Comparison of ENCODE assay signal across 9 mouse cellular contexts in the genomic region with DNA sequence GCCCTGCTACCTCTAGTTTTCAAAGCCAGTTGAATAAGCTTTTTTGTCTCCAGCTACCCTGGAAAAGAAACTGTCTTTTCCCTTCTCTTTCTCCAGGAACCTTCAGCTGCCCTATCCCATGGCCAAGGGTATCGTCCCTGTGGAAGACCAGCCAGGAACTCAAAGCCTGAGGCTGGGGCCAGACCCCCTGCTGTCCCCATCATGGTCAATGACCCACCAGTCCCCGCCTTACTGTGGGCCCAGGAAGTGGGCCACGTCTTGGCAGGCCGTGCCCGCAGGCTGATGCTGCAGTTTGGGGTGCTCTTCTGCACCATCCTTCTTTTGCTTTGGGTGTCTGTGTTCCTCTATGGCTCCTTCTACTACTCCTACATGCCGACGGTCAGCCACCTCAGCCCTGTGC. TPM values are rescaled to one million over a fixed set of nuclear protein-coding genes. Genes with fewer than 3 reads are reported as not detected.
A peak's percentile ranks its signal among the peaks of the same experiment; 100 is the strongest.
DNase-seq lines count a peak whose midpoint lies in the region; ATAC-seq and TF ChIP-seq lines count a peak whose summit lies in the region.
"Had no signal": no experiment of that assay in that cellular context is flagged by ENCODE, and none has a peak within 500 bp of the region (broad histone marks: within the 10 kb centered on the region; RNA-seq: fewer than 3 reads in every experiment).

No protein-coding gene starts in this region.

- no peak for DNase-seq in heart, embryonic 10.5 days (ENCODE audit: low spot score)
- DNase-seq in heart, adult 18-20 months = no peak
- DNase-seq in urinary bladder, adult 18-20 months (ENCODE audit: low spot score in 2 of 2) = no peak
- DNase-seq in kidney, postnatal 4 days = no peak

- 88% methylated on average over 7 of the region's 7 CpGs for WGBS in heart, embryonic 10.5 days
- 94% methylated on average over 7 of the region's 7 CpGs for WGBS in forebrain, embryonic 15.5 days
- WGBS in liver, embryonic 15.5 days (ENCODE audit: insufficient replicate concordance) = 69% methylated on average over 7 of the region's 7 CpGs

- TF ChIP-seq EP300 in ES-Bruce4 (IDR thresholded peaks at IDR 0.05; ENCODE audit: insufficient read depth, low read depth, low read length) = no peak

- TF ChIP-seq POLR2A in ES-Bruce4 (IDR thresholded peaks at IDR 0.05; ENCODE audit: insufficient read depth, low read length) = no peak

- peak overlapping the region; percentile 60 for H3K4me3 ChIP-seq in heart, embryonic 10.5 days
- peak overlapping the region; percentile 46 for H3K4me3 ChIP-seq in ES-Bruce4 (ENCODE audit: low read depth, low read length)
- peak overlapping the region; percentile 60 for H3K4me3 ChIP-seq in forebrain, embryonic 15.5 days
- H3K4me3 ChIP-seq in liver, embryonic 15.5 days (replicated peaks) = peak overlapping the region; percentile 65

- H3K36me3 ChIP-seq in heart, embryonic 10.5 days = peaks cover 22% of the 10 kb centered on the region
- peaks cover 5% of the 10 kb centered on the region; the same call in 1 of the 2 replicates for H3K36me3 ChIP-seq in ES-Bruce4 (ENCODE audit: control insufficient read depth, insufficient read depth, low read length, poor library complexity, severe bottlenecking)
- H3K36me3 ChIP-seq in forebrain, embryonic 15.5 days = peaks cover 22% of the 10 kb centered on the region
- H3K36me3 ChIP-seq in liver, embryonic 15.5 days (replicated peaks) = peaks cover 22% of the 10 kb centered on the region

- peak overlapping the region; percentile 85; the same call in 1 of the 2 replicates for H3K27ac ChIP-seq in heart, embryonic 10.5 days
- no peak overlapping the region for H3K27ac ChIP-seq in ES-Bruce4 (ENCODE audit: insufficient read depth, low read length)
- H3K27ac ChIP-seq in forebrain, embryonic 15.5 days (replicated peaks) = no peak overlapping the region; the same call in 1 of the 2 replicates
- H3K27ac ChIP-seq in liver, embryonic 15.5 days (replicated peaks) = 0 out of 2 replicates have a peak overlapping the region, but pooled peaks have one; percentile 31

- peak overlapping the region; percentile 86 for H3K9ac ChIP-seq in ES-Bruce4 (ENCODE audit: low read depth, poor library complexity, severe bottlenecking)
- H3K9ac ChIP-seq in forebrain, embryonic 15.5 days (replicated peaks) = peak overlapping the region; percentile 75; the same call in 1 of the 2 replicates
- peak overlapping the region; percentile 66; the same call in 1 of the 2 replicates for H3K9ac ChIP-seq in liver, embryonic 15.5 days

- H3K4me1 ChIP-seq in heart, embryonic 10.5 days = peaks cover 41% of the 10 kb centered on the region
- H3K4me1 ChIP-seq in ES-Bruce4 (ENCODE audit: control insufficient read depth, insufficient read depth, low read length) = no peaks in the 10 kb centered on the region
- H3K4me1 ChIP-seq in forebrain, embryonic 15.5 days = peaks cover 25% of the 10 kb centered on the region
- peaks cover 48% of the 10 kb centered on the region for H3K4me1 ChIP-seq in liver, embryonic 15.5 days (replicated peaks)

- TF ChIP-seq CTCF in ES-Bruce4 (IDR thresholded peaks at IDR 0.05; ENCODE audit: low read depth, low read length) = no peak

- no peaks in the 10 kb centered on the region for H3K27me3 ChIP-seq in heart, embryonic 10.5 days (ENCODE audit: insufficient read depth, poor library complexity, severe bottlenecking)
- no peaks in the 10 kb centered on the region for H3K27me3 ChIP-seq in ES-Bruce4 (ENCODE audit: control insufficient read depth, insufficient read depth, low read length, poor library complexity, severe bottlenecking)
- no peaks in the 10 kb centered on the region for H3K27me3 ChIP-seq in forebrain, embryonic 15.5 days
- no peaks in the 10 kb centered on the region for H3K27me3 ChIP-seq in liver, embryonic 15.5 days

- no peaks in the 10 kb centered on the region for H3K9me3 ChIP-seq in heart, embryonic 10.5 days
- H3K9me3 ChIP-seq in ES-Bruce4 (replicated peaks; ENCODE audit: control insufficient read depth, insufficient read depth, low read length, poor library complexity, severe bottlenecking) = no peaks in the 10 kb centered on the region
- H3K9me3 ChIP-seq in forebrain, embryonic 15.5 days = no peaks in the 10 kb centered on the region
- H3K9me3 ChIP-seq in liver, embryonic 15.5 days (replicated peaks) = no peaks in the 10 kb centered on the region

- H3K4me2 ChIP-seq in forebrain, embryonic 15.5 days (replicated peaks) = peak overlapping the region; percentile 71
- peak overlapping the region; percentile 86 for H3K4me2 ChIP-seq in liver, embryonic 15.5 days

- ATAC-seq in forebrain, embryonic 15.5 days (replicated peaks) = no peak
- no peak for ATAC-seq in liver, embryonic 15.5 days (ENCODE audit: insufficient read depth)
- no peak for ATAC-seq in megakaryocyte-erythroid progenitor cell, adult 5-6 weeks (replicated peaks; ENCODE audit: low FRiP score, low TSS enrichment, poor library complexity, severe bottlenecking)

RNA-seq across cellular contexts. Expression of a gene that starts 2.0 kb away (rescaled TPM):
- polyA plus RNA-seq in heart, embryonic 10.5 days (2016; fragmentation: Nextera tagmentation; extraction: Ambion mirVana) = 2.6 and 4.7 TPM in 2 replicates
- not detected for total RNA-seq in heart, adult 18-20 months (2021)
- polyA plus RNA-seq in ES-Bruce4 (2011; ENCODE audit: insufficient read depth, insufficient read length, low read depth, missing spikeins) = 28.3 and 29.7 TPM in 2 replicates
- 272 and 281 TPM in 2 replicates for polyA plus RNA-seq in forebrain, embryonic 15.5 days (2015; fragmentation: Nextera tagmentation; extraction: Ambion mirVana)
- polyA plus RNA-seq in liver, embryonic 15.5 days (2015; fragmentation: Nextera tagmentation; extraction: Ambion mirVana) = 0.43 and 0.50 TPM in 2 replicates
- 0.57 TPM in 1 of 2 replicates, not detected in the other for total RNA-seq in megakaryocyte-erythroid progenitor cell, adult 5-6 weeks (2014; fragmentation: Nextera tagmentation)
- 0.30 and 1.3 TPM in 2 replicates for total RNA-seq in megakaryocyte-erythroid progenitor cell, adult 5-6 weeks (2017)

RNA-seq across cellular contexts. Expression of a gene that starts 3.7 kb away (rescaled TPM):
- 46.2 and 51.1 TPM in 2 replicates for polyA plus RNA-seq in heart, embryonic 10.5 days (2016; fragmentation: Nextera tagmentation; extraction: Ambion mirVana)
- 10 to 100 TPM; 24.7 to 32.2 TPM for total RNA-seq in heart, adult 18-20 months (2021)
- 32.3 and 36.2 TPM in 2 replicates for polyA plus RNA-seq in ES-Bruce4 (2011; ENCODE audit: insufficient read depth, insufficient read length, low read depth, missing spikeins)
- polyA plus RNA-seq in forebrain, embryonic 15.5 days (2015; fragmentation: Nextera tagmentation; extraction: Ambion mirVana) = 80.7 and 85.2 TPM in 2 replicates
- 29.8 and 33.1 TPM in 2 replicates for polyA plus RNA-seq in liver, embryonic 15.5 days (2015; fragmentation: Nextera tagmentation; extraction: Ambion mirVana)
- total RNA-seq in megakaryocyte-erythroid progenitor cell, adult 5-6 weeks (2014; fragmentation: Nextera tagmentation) = 70.3 and 71.7 TPM in 2 replicates
- 29.5 TPM in 2 replicates for total RNA-seq in megakaryocyte-erythroid progenitor cell, adult 5-6 weeks (2017)

RNA-seq across cellular contexts. Expression of a gene that starts 9.6 kb away (rescaled TPM):
- 0.36 and 0.51 TPM in 2 replicates for polyA plus RNA-seq in heart, embryonic 10.5 days (2016; fragmentation: Nextera tagmentation; extraction: Ambion mirVana)
- 1 to 10 TPM; 2.3 to 3.6 TPM for total RNA-seq in heart, adult 18-20 months (2021)
- polyA plus RNA-seq in ES-Bruce4 (2011; ENCODE audit: insufficient read depth, insufficient read length, low read depth, missing spikeins) = 1.3 and 2.1 TPM in 2 replicates
- 0.53 and 0.60 TPM in 2 replicates for polyA plus RNA-seq in forebrain, embryonic 15.5 days (2015; fragmentation: Nextera tagmentation; extraction: Ambion mirVana)
- polyA plus RNA-seq in liver, embryonic 15.5 days (2015; fragmentation: Nextera tagmentation; extraction: Ambion mirVana) = 0.15 TPM in 2 replicates
- 0.52 TPM in 1 of 2 replicates, not detected in the other for total RNA-seq in megakaryocyte-erythroid progenitor cell, adult 5-6 weeks (2014; fragmentation: Nextera tagmentation)
- total RNA-seq in megakaryocyte-erythroid progenitor cell, adult 5-6 weeks (2017) = 1.5 TPM in 1 of 2 replicates, not detected in the other

RNA-seq across cellular contexts. Expression of a gene that starts 11.4 kb away (rescaled TPM):
- polyA plus RNA-seq in heart, embryonic 10.5 days (2016; fragmentation: Nextera tagmentation; extraction: Ambion mirVana) = not detected in 2 replicates
- total RNA-seq in heart, adult 18-20 months (2021) = not detected
- polyA plus RNA-seq in ES-Bruce4 (2011; ENCODE audit: insufficient read depth, insufficient read length, low read depth, missing spikeins) = 74.8 and 87.2 TPM in 2 replicates
- not detected in 2 replicates for polyA plus RNA-seq in forebrain, embryonic 15.5 days (2015; fragmentation: Nextera tagmentation; extraction: Ambion mirVana)
- not detected in 2 replicates for polyA plus RNA-seq in liver, embryonic 15.5 days (2015; fragmentation: Nextera tagmentation; extraction: Ambion mirVana)
- not detected in 2 replicates for total RNA-seq in megakaryocyte-erythroid progenitor cell, adult 5-6 weeks (2014; fragmentation: Nextera tagmentation)
- not detected in 2 replicates for total RNA-seq in megakaryocyte-erythroid progenitor cell, adult 5-6 weeks (2017)
- total RNA-seq: left cerebral cortex, postnatal 36 days had no signal

RNA-seq across cellular contexts. Expression of a gene that starts 21.2 kb away (rescaled TPM):
- 2.8 and 4.6 TPM in 2 replicates for polyA plus RNA-seq in heart, embryonic 10.5 days (2016; fragmentation: Nextera tagmentation; extraction: Ambion mirVana)
- total RNA-seq in heart, adult 18-20 months (2021) = 10 to 100 TPM; 47.2 to 47.4 TPM
- 105 and 108 TPM in 2 replicates for polyA plus RNA-seq in ES-Bruce4 (2011; ENCODE audit: insufficient read depth, insufficient read length, low read depth, missing spikeins)
- 5.9 and 6.1 TPM in 2 replicates for polyA plus RNA-seq in forebrain, embryonic 15.5 days (2015; fragmentation: Nextera tagmentation; extraction: Ambion mirVana)
- polyA plus RNA-seq in liver, embryonic 15.5 days (2015; fragmentation: Nextera tagmentation; extraction: Ambion mirVana) = 2.2 and 2.6 TPM in 2 replicates
- total RNA-seq in megakaryocyte-erythroid progenitor cell, adult 5-6 weeks (2014; fragmentation: Nextera tagmentation) = 68.2 and 88.0 TPM in 2 replicates
- total RNA-seq in megakaryocyte-erythroid progenitor cell, adult 5-6 weeks (2017) = 85.2 and 100.0 TPM in 2 replicates

Comparison
In these comparisons a context has a peak if more than half of its experiments do, and no peak if none do; other contexts are left out.
1. H3K27ac ChIP-seq: peak in heart, embryonic 10.5 days (single experiment) and liver, embryonic 15.5 days (single experiment); none in ES-Bruce4 (single experiment) and forebrain, embryonic 15.5 days (single experiment).
2. Peak in every context shown above with its lines, with median percentiles within 50 percentile points of each other: H3K4me3 ChIP-seq and H3K9ac ChIP-seq.